Mouse (Mus musculus): ENCODE data around the gene Ssbp2. TPM values are rescaled to one million over a fixed set of nuclear protein-coding genes. Genes with fewer than 3 reads are reported as not detected.

Gene Ssbp2
- polyA plus RNA-seq, 1 experiment from 2014 or later: 30.1 TPM

DNA sequence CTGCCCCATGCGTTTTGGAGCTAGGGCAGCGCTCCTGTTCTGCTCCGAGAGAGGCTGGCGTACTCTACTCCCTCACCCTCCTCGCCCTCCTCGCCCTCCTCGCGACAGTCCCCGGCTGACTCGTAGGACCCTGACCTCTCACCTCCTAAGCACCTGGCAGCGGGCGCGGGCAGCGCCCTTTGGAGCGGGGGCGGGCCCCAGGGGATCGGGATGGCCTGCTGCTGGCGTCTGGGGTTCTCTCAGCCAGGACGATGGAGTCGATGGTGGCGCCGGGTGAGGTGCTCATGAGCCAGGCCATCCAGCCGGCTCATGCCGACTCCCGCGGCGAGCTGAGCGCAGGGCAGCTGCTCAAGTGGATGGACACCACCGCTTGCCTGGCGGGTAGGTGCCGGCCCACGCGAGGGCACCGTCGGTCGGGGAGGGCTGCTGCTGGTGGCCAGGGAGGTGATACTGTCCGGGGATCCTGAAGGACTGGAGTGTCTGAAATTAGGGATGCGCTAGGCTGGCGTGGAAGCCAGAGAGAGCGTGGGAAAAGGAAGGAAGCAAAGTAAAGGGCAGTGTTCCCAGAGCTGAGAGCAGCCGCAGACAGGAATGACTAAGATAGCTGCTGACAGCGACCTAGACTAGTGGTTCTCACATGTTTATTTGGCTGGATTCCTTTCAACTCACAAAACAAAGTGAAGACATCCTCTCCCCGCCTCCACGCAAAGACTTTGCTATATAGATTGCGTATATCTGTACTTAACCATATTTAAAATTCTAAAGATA is 281.4 kb downstream of the Ssbp2 start, which contains the start of gene Acot12:
Acot12 (plus strand) TSS at position 233 of the 768 bp plus-strand sequence.
- H3K4me1 ChIP-seq (replicated peaks; ENCODE audit: control insufficient read depth, insufficient read depth, low read length): no peaks in the 10 kb centered on the region
- H3K36me3 ChIP-seq (ENCODE audit: control insufficient read depth, insufficient read depth): no peaks in the 10 kb centered on the region
- peak within 1 kb of the TSS; percentile 77 for H3K27ac ChIP-seq (ENCODE audit: low read depth, low read length)
- no peaks in the 10 kb centered on the region for H3K27me3 ChIP-seq (replicated peaks; ENCODE audit: control insufficient read depth, insufficient read depth, low read length)
- H3K9me3 ChIP-seq (ENCODE audit: control insufficient read depth): no peaks in the 10 kb centered on the region
- H3K4me2 ChIP-seq (replicated peaks; ENCODE audit: low read depth): peak within 1 kb of the TSS; percentile 76
- H3K4me3 ChIP-seq (ENCODE audit: low read depth, low read length): peak within 1 kb of the TSS; percentile 46
- peak within 1 kb of the TSS; percentile 54 for H3K9ac ChIP-seq (ENCODE audit: low read depth, low read length)
- 6% methylated on average over 45 of the region's 45 CpGs for WGBS
- ATAC-seq: peak; percentile 90
- TF ChIP-seq CTCF (IDR thresholded peaks at IDR 0.05; ENCODE audit: low read depth): no peak

DNA sequence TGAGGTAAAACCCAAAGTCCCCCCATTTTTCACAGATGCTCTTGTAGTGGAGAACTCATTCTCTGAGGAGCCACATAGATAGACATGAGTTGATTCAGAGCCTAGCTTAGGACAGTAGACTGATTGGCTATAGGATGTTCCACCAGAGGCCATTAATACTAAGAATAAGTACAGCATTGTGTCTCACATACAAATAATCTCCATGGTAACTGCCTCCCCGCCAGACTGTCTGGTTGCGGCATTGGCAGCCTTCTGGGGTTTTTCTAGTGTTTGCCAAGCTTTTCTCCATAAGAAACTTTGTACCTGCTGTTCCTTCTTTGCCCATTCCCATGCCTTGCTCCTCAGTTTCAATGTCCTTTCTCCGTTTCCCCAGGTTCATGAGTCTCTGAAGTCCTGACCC is 283.1 kb downstream of the Ssbp2 start:
- Histone ChIP-seq H3K4me1 (replicated peaks; ENCODE audit: control insufficient read depth, insufficient read depth, low read length) (no peaks in the 10 kb centered on the region), H3K36me3 (ENCODE audit: control insufficient read depth, insufficient read depth) (no peaks in the 10 kb centered on the region), H3K4me2 (replicated peaks; ENCODE audit: low read depth) (0 out of 2 replicates have a peak overlapping the region, but pooled peaks have one; percentile 6), H3K4me3 (ENCODE audit: low read depth, low read length) (no peak overlapping the region), H3K27me3 (replicated peaks; ENCODE audit: control insufficient read depth, insufficient read depth, low read length) (no peaks in the 10 kb centered on the region), H3K9ac (ENCODE audit: low read depth, low read length) (no peak overlapping the region), H3K9me3 (ENCODE audit: control insufficient read depth) (no peaks in the 10 kb centered on the region), H3K27ac (ENCODE audit: low read depth, low read length) (no peak overlapping the region)
- no peak for ATAC-seq
- 93% methylated on average over 3 of the region's 3 CpGs for WGBS
- TF ChIP-seq CTCF (IDR thresholded peaks at IDR 0.05; ENCODE audit: low read depth): no peak

DNA sequence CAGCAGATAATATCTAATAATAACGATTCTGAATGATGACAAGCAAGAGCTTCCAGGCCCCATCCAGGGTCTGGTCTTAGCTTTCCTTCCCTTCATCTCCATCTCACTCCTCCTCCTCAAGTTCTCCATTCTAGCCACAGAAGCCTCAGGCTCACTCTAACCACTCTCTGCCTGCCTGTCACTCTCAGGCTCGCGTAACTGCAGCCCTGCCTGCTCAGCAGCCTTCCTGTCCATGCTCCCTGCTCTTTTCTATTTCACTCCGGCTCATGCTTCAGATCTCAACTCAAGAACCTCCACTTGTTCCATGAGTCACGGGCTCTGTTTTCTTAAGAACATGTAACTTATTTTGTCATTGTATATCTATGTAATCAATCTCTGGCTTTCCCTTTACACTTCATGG is 286.4 kb downstream of the Ssbp2 start:
- WGBS: 87% methylated on average over 5 of the region's 5 CpGs
- Histone ChIP-seq H3K4me2 (replicated peaks; ENCODE audit: low read depth) (no peak overlapping the region), H3K9me3 (ENCODE audit: control insufficient read depth) (no peaks in the 10 kb centered on the region), H3K27ac (ENCODE audit: low read depth, low read length) (no peak overlapping the region), H3K36me3 (ENCODE audit: control insufficient read depth, insufficient read depth) (no peaks in the 10 kb centered on the region), H3K4me3 (ENCODE audit: low read depth, low read length) (no peak overlapping the region), H3K9ac (ENCODE audit: low read depth, low read length) (no peak overlapping the region), H3K27me3 (replicated peaks; ENCODE audit: control insufficient read depth, insufficient read depth, low read length) (no peaks in the 10 kb centered on the region), H3K4me1 (replicated peaks; ENCODE audit: control insufficient read depth, insufficient read depth, low read length) (no peaks in the 10 kb centered on the region)
- no peak for ATAC-seq
- TF ChIP-seq CTCF (IDR thresholded peaks at IDR 0.05; ENCODE audit: low read depth): no peak

DNA sequence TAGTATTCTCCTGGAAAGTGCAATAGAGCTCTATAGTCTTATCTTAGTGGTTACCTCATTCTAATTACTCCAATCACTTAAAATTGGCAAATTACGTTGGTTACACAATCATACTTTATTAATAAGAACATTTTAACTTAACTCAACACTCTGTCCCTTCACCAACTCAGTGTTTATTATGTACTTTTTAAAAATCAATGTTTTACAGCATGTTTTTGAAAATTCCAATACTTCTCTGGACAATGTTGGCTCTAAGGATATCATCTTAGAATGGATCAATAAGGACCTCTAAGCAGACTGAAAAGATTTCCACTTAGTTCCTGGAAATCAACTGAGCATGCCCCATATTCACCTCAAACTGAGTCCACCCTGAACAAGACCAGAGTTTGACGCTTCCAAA is 288.3 kb downstream of the Ssbp2 start:
- Histone ChIP-seq H3K27ac (ENCODE audit: low read depth, low read length) (no peak overlapping the region), H3K4me1 (replicated peaks; ENCODE audit: control insufficient read depth, insufficient read depth, low read length) (no peaks in the 10 kb centered on the region), H3K27me3 (replicated peaks; ENCODE audit: control insufficient read depth, insufficient read depth, low read length) (no peaks in the 10 kb centered on the region), H3K4me2 (replicated peaks; ENCODE audit: low read depth) (no peak overlapping the region), H3K9ac (ENCODE audit: low read depth, low read length) (no peak overlapping the region), H3K36me3 (ENCODE audit: control insufficient read depth, insufficient read depth) (no peaks in the 10 kb centered on the region), H3K4me3 (ENCODE audit: low read depth, low read length) (no peak overlapping the region), H3K9me3 (ENCODE audit: control insufficient read depth) (no peaks in the 10 kb centered on the region)
- WGBS: 73% methylated on average over 2 of the region's 2 CpGs
- no peak for TF ChIP-seq CTCF (IDR thresholded peaks at IDR 0.05; ENCODE audit: low read depth)
- ATAC-seq: no peak

DNA sequence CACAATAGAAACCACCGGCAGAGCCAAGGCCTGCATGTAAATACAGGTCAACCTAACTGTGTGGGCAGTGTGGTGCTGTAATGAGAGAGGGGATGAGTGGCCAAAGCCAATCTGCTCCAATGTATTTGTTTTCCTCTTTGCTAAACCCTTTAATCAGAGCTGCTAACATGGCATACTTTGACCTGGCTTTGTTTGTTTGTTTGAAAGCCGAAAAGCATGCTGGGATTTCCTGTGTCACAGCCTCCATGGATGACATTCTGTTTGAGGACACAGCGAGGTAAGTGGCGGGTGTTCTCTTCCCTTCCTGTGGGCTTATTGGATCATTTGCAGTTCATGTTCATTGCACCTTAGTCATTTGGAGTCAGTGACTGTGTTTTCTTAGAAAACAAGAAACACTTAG is 289.9 kb downstream of the Ssbp2 start:
- H3K4me3 ChIP-seq (ENCODE audit: low read depth, low read length): no peak overlapping the region
- H3K9ac ChIP-seq (ENCODE audit: low read depth, low read length): no peak overlapping the region
- H3K9me3 ChIP-seq (ENCODE audit: control insufficient read depth): no peaks in the 10 kb centered on the region
- no peak for TF ChIP-seq CTCF (IDR thresholded peaks at IDR 0.05; ENCODE audit: low read depth)
- H3K4me2 ChIP-seq (replicated peaks; ENCODE audit: low read depth): no peak overlapping the region
- WGBS: 79% methylated on average over 4 of the region's 4 CpGs
- no peaks in the 10 kb centered on the region for H3K4me1 ChIP-seq (replicated peaks; ENCODE audit: control insufficient read depth, insufficient read depth, low read length)
- no peaks in the 10 kb centered on the region for H3K27me3 ChIP-seq (replicated peaks; ENCODE audit: control insufficient read depth, insufficient read depth, low read length)
- ATAC-seq: no peak
- no peak overlapping the region for H3K27ac ChIP-seq (ENCODE audit: low read depth, low read length)
- H3K36me3 ChIP-seq (ENCODE audit: control insufficient read depth, insufficient read depth): no peaks in the 10 kb centered on the region

Small RNAs within 50 kb of the gene (microRNA-seq; reads per million reads assigned to microRNA genes)
- gene Gm27656: not detected

Other genes starting within 250 kb of the Ssbp2 start
- 24.5 and 29.1 TPM in 2 replicates for gene Atg10, start 236.3 kb upstream of the Ssbp2 start, polyA plus RNA-seq (2015; fragmentation: Nextera tagmentation; extraction: Ambion mirVana)